Mouse (Mus musculus) right cerebral cortex, adult 2 months (tissue): ENCODE results near the gene Clrn3.
"Not testable (repeated sequence)": the region's sequence is repeated elsewhere in the genome, so short reads cannot be mapped to it uniquely, and the experiment has no call there.

Experiments
- DNase-seq, 2 experiments: peaks; one replicate each; pipeline ENCODE4 v3.0.0; 2021 to 2022; ENCODE audit warnings: low spot score in 2 of 2

The Clrn3 gene

GRCm38 (mm10) chr7:135535908-135536307 lies 7.5 kb upstream of the Clrn3 start:
- no peak for DNase-seq

DNA sequence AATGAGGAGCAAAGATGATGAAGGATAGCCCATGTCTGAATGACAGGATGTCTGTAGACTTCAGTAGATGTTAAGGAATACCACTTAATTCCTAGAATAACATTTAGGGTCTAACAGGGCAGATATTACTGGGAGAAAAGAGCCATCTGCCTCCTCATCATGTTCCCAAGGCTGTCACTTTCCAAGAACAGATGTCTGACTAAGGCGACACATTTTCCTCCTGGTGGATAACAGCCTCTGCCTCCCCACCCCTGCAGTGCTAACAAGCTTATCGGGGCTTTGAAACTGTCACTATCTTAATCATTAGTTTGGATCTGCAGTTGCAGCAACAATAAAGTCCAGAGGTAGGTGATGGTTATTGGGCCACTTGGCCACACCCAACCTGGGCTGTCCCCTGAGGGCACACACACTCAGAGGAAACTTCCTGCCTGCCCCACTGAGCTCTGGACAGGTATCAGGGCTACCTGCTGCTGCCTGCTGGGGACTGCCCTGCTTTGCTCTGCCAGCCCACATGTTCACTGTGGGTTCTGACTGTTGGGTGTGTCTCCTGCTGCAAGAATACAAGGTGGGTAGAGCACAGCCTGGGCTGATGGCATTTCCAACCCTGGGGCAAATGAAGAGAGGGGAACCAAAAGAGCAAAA lies 6.2 kb upstream of the Clrn3 start:
- DNase-seq = no peak

GRCm38 (mm10) chr7:135529068-135529467 lies 614 bp upstream of the Clrn3 start:
- no peak for DNase-seq

GRCm38 (mm10) chr7:135527169-135527568 lies 1.3 kb downstream of the Clrn3 start:
- no peak for DNase-seq

GRCm38 (mm10) chr7:135526574-135527152 lies 1.8 kb downstream of the Clrn3 start:
- no peak for DNase-seq

DNA sequence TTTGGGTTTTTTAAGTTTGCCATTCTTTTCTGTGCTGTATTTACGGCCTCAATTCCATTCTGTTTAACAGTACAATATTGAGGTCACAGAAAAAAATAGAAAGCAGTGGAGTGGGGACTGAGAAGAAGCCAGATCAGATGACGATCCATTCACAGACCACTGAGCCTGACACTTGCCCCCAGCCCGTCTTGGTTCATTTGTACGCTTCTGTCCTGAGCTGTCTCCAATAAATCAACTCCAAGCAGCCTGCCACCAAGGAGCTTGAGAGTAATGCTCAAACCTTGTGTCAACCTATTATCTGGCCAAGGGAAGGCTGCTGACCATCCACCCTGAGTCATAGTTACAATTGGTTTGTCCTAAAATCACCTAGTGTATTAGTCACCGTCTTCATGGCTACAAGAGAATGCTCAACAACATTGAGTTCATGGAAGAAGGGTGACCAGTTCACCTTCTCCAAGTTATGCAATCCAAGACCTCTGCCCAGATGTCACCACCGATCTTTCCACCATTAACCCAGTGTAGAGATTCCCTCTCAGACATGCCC lies 4.0 kb downstream of the Clrn3 start:
- no peak for DNase-seq

DNA sequence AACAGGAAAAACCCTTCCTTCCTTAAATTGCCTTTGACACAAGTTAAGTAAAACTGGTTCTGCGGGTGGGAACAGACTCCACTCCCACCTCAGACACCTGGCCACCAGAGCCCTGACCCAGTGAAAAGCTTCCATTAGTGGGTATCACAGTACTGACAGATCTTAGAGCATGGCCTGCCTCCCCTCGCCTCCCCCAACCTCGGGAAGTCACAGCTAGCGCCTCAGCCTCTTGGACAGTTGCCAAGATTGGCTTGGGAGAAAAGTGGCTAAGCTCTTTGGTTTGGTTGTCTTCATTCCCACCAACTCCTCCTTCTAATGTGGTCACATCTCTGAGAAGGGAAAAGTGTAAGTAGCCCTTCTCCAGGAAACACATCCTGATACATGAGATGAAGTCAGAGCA lies 4.5 kb downstream of the Clrn3 start:
- no peak for DNase-seq

GRCm38 (mm10) chr7:135521755-135522512 lies 6.5 kb downstream of the Clrn3 start:
- DNase-seq = no peak

DNA sequence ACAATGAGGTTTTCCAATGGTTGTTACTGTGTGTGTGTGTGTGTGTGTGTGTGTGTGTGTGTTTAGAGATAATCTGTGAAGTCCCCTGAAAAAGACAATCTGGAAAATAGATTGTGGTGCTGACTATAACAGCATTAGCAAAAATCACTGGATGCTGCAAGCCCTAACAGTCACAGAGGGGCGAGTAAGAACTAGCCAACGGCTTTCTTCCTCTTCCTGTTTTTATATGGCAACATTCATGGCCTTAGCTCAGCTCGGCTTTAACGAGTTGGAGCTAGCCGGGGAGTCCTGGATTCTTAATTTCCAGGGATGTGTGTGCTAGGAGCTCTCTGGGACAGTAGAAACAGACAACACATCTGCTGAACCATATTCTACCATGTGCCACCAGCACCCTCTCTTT lies 8.2 kb downstream of the Clrn3 start:
- no peak for DNase-seq

GRCm38 (mm10) chr7:135517191-135517590 lies 11.3 kb downstream of the Clrn3 start:
- DNase-seq = no peak

- no peak for DNase-seq
These were observed 16.7 kb downstream of the Clrn3 start for GRCm38 (mm10) chr7:135511723-135512122.

DNA sequence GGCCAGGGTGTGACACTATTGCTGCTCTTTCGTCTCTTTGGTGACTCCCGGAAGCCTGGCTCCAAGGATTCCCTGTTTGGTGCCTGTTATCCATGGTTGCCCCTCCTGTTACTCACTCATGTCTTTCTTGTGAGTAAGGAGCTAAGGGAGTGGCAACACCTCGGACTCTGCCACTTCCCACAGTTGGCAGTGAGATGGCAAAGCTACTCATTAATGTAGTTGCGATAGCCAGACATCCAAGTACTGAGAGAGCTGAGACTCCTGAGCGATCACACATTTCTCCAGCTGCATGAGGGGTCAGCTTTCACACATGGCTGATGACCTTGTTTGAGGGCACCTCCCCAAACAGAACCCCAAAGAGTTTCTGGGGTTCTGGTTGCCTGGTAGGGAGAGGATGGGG lies 18.0 kb downstream of the Clrn3 start:
- no peak for DNase-seq

DNA sequence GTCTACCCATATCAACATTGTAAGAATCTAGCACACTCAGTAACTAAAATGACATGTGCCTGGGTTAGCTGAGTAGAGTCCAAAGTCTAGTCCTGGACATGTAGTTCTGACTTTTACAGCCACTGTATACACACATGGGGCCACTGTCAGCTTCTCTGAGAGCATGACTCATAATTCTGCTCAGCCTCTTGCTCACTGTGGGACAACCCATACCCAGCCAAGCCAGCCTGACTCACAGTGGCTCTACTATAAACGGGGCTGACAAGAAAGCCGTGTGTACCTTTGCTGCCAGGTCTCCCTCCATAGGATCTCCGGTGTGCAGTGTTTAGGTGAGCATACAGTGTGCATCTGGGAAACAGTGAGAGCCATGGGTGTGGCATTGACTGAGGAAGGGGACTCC lies 19.2 kb downstream of the Clrn3 start:
- DNase-seq = no peak

DNA sequence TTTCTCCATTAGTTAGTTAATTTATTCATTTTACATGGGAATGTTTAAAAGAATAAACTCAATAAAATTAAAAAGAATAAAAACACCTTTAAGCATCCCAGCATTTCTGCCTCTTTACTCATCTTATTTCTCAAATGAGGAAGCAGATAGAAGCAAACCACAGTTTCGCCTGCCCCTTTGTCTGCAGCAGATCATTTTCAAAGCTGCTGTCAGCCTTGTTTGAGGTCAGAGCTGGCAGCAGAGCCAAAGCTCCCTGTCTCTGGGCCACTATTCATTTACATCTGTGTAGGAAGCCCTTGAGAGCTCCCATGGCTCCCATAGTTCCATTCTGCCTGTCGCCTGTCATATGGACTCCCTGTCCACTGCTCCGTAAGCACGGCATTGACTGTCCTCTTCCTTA lies 19.9 kb downstream of the Clrn3 start:
- DNase-seq = no peak

DNA sequence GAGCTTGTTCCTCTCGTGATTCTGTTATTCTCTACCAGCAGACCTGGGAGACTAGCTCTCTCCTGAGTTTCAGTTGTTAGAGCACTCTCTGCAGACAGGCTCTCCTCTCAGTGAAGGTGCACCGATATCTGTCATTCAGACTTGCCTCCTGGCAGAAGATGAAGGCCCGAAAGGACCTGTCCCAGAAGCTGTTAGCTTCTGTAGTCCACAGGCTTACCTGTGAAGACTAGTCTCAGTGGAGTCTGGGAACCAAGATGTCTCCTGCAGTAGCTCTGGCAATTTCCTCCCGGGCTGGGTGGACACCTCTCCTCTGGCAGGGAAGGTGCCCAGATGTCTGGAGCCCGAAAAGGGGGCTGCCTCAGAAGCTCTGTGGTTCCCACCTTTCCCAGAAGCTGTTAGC lies 21.9 kb downstream of the Clrn3 start:
- DNase-seq = not testable (repeated sequence)

DNA sequence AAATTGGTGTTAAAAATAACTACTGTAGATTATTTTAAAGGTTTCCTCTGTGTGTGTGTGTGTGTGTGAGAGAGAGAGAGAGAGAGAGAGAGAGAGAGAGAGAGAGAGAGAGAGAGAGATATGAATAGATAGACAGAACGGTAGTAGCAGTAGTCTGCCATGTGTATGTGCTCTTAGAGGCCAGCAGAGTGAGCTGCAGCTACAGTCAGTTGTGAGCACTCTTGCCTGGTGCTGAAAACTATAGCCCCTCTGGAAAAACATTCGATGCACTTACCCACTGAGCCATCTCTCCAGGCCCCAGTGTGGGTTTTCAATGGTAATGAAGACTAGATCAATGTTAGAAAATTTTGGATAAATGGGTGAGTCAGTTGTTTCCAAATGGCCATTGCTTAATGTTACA lies 29.1 kb downstream of the Clrn3 start:
- no peak for DNase-seq

DNA sequence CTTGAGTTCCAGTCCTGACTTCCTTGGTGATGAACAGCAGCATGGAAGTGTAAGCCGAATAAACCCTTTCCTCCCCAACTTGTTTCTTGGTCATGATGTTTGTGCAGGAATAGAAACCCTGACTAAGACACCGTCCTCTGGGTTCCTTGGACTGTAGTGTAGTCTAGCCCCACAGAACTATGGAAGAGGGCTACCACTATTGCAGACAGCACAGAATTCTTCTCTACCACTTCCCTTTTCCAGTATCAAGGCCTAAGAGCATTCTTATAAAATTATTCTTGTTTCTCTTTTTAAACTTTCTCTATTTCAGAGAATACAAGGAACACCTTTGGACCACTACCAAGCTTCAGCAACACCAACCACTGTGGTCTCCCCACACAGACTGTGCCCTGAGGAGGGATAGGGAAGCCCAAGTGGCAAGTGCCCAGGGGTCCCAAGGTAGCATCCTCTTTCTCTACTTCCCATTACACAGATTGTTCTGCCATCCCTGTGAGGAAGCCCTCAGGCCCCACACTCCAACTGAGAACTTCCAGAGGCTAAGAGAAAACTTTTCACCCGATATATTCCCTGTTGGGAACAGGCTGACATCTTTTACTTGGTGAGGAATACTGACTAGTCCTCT lies 29.8 kb downstream of the Clrn3 start:
- no peak for DNase-seq

- DNase-seq = peak in 1 of 2 experiments; percentile 40
These were observed 33.2 kb downstream of the Clrn3 start for GRCm38 (mm10) chr7:135495303-135495702.

DNA sequence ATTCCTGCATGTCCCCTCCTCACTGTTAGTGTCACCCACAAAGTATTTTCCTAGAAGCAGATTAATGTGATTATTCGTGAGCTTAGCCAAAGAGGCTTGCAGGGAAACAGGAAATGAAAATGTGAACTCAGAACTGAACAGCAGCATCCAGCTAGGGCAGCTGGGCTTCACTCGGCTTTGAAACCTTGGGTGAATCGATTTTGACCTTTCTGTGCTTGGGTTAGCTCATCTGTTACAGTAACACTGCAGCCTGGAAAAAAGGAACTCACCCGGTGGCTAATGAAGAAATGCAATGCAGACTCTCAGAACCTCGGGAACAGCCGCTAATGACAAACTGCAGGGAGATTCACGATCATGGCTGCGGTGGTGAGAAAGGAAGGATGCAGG lies 38.0 kb downstream of the Clrn3 start:
- no peak for DNase-seq

DNA sequence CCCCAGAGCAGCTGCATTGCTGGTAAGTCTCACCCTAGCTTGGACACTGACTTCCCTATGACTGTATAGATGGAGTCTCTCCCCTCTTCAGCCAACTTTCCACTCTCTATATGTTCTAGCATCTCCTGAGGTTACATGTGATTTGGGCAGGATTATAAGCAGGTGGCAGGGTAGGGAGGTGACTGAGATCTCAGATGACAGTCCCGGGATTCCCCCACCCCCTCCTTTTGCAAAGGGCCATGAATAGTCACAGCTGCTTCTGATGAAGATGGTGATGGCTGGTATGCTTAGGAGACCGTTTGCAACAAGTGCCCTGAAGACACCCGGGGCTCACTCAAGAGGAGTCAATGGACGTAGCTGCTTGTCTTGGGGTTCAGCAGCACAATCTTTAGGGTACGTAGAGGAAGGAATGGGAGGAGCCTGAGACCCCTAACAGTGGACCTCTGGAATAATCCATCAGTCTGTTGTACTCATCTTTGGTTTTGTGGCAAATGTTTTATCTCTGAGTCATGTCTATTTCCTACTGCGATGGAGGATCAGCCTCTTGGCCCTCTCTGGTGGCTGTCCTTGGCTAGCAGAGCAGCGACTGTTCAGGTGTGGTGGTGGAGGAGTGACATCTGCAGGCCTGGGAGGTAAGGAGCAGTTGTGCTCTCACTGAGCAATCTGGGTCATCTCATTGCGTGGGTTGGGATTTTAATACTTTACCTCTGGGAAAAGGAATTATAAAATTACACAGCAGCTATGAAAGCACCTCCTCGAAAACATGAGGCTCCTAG lies 38.5 kb downstream of the Clrn3 start:
- DNase-seq = no peak

DNA sequence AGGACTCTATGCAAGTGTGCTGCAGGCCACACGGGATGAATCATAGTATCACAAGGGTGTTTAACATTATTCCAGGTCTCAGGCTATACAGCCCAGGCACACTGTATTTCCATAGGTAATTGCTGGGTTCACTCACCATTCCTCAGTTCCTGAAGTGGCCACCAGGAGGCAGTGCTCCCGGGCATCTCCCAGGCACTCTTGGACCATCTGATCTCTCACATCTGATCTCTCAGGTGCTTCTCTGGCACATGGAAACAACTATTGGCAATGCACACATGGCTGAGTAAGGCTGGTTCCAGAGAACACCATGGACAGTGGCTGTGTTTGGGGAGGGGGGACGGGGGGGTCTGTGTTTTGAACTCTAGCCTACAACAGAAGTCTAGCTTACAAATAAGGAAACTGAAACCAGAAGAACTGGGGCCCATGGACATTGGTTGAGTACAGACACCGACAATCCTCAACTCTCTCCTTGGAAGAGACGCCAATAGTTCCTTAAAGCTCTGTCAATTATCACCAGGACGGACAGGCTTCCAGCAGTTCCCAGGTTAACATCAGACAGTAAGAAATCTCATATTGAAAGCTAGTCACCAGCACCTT lies 40.1 kb downstream of the Clrn3 start:
- DNase-seq = no peak
